Mouse (Mus musculus): ENCODE measurements around the gene Mettl23. TPM values are rescaled to one million over a fixed set of nuclear protein-coding genes. Genes with fewer than 3 reads are reported as not detected.

The Mettl23 gene
- polyA plus RNA-seq, 1 experiment from 2014 or later, result 73.9 TPM

GRCm38 (mm10) chr11:116825230-116825629 lies 17.8 kb upstream of the Mettl23 start:
- Histone ChIP-seq H3K36me3 (replicated peaks; ENCODE audit: control insufficient read depth, insufficient read depth) (no peaks in the 10 kb centered on the region), H3K27ac (peak overlapping the region; percentile 73), H3K4me1 (replicated peaks; ENCODE audit: control insufficient read depth, insufficient read depth, low read length) (peaks cover 24% of the 10 kb centered on the region), H3K9ac (peak overlapping the region; percentile 43), H3K27me3 (ENCODE audit: control insufficient read depth, insufficient read depth, low read length) (no peaks in the 10 kb centered on the region), H3K4me2 (replicated peaks) (peak overlapping the region; percentile 90), H3K9me3 (ENCODE audit: control insufficient read depth, low read length) (no peaks in the 10 kb centered on the region), H3K4me3 (replicated peaks; ENCODE audit: low read length) (peak overlapping the region; percentile 71)
- DNase-seq (ENCODE audit: low spot score) (no peak), ATAC-seq (ENCODE audit: low FRiP score) (no peak)
- 16% methylated on average over 4 of the region's 5 CpGs for WGBS

- Histone ChIP-seq H3K9me3 (ENCODE audit: control insufficient read depth, low read length) (no peaks in the 10 kb centered on the region), H3K4me1 (replicated peaks; ENCODE audit: control insufficient read depth, insufficient read depth, low read length) (peaks cover 22% of the 10 kb centered on the region), H3K9ac (peak overlapping the region; percentile 84), H3K27ac (peak overlapping the region; percentile 73), H3K4me3 (replicated peaks; ENCODE audit: low read length) (peak overlapping the region; percentile 71), H3K27me3 (ENCODE audit: control insufficient read depth, insufficient read depth, low read length) (no peaks in the 10 kb centered on the region), H3K36me3 (replicated peaks; ENCODE audit: control insufficient read depth, insufficient read depth) (0 out of 2 replicates have a peak, but pooled peaks cover 8% of the 10 kb centered on the region), H3K4me2 (replicated peaks) (peak overlapping the region; percentile 90)
- ATAC-seq (ENCODE audit: low FRiP score) (peak; percentile 15; the same call in 1 of the 2 replicates), DNase-seq (ENCODE audit: low spot score) (peak; percentile 63)
- 11% methylated on average over 17 of the region's 17 CpGs for WGBS
Observed at GRCm38 (mm10) chr11:116826550-116827504, 16.3 kb upstream of the Mettl23 start.

GRCm38 (mm10) chr11:116827534-116828165 lies 15.4 kb upstream of the Mettl23 start, which contains the start of gene Mxra7:
TSS of gene Mxra7 (minus strand) at chr11:116828046.
- Histone ChIP-seq H3K9me3 (ENCODE audit: control insufficient read depth, low read length) (no peaks in the 10 kb centered on the region), H3K9ac (peak within 1 kb of the TSS; percentile 84), H3K4me1 (replicated peaks; ENCODE audit: control insufficient read depth, insufficient read depth, low read length) (peaks cover 22% of the 10 kb centered on the region), H3K4me3 (replicated peaks; ENCODE audit: low read length) (peak within 1 kb of the TSS; percentile 71), H3K27me3 (ENCODE audit: control insufficient read depth, insufficient read depth, low read length) (no peaks in the 10 kb centered on the region), H3K36me3 (replicated peaks; ENCODE audit: control insufficient read depth, insufficient read depth) (0 out of 2 replicates have a peak, but pooled peaks cover 8% of the 10 kb centered on the region), H3K27ac (peak within 1 kb of the TSS; percentile 73), H3K4me2 (replicated peaks) (peak within 1 kb of the TSS; percentile 90)
- ATAC-seq (ENCODE audit: low FRiP score), result peak; percentile 36
- WGBS, result under 1% methylated on average over 66 of the region's 71 CpGs
- peak; percentile 74 for DNase-seq (ENCODE audit: low spot score)

GRCm38 (mm10) chr11:116832172-116832685 lies 10.8 kb upstream of the Mettl23 start:
- peaks cover 4% of the 10 kb centered on the region; the same call in 1 of the 2 replicates for H3K4me1 ChIP-seq (replicated peaks; ENCODE audit: control insufficient read depth, insufficient read depth, low read length)
- H3K27ac ChIP-seq, result no peak overlapping the region
- 26% methylated on average over 4 of the region's 4 CpGs for WGBS
- no peaks in the 10 kb centered on the region for H3K27me3 ChIP-seq (ENCODE audit: control insufficient read depth, insufficient read depth, low read length)
- ATAC-seq (ENCODE audit: low FRiP score), result no peak
- H3K4me2 ChIP-seq (replicated peaks), result no peak overlapping the region
- no peaks in the 10 kb centered on the region for H3K9me3 ChIP-seq (ENCODE audit: control insufficient read depth, low read length)
- no peak overlapping the region for H3K4me3 ChIP-seq (replicated peaks; ENCODE audit: low read length)
- DNase-seq (ENCODE audit: low spot score), result no peak
- no peak overlapping the region for H3K9ac ChIP-seq
- H3K36me3 ChIP-seq (replicated peaks; ENCODE audit: control insufficient read depth, insufficient read depth), result peaks cover 52% of the 10 kb centered on the region

GRCm38 (mm10) chr11:116834954-116835353 lies 8.1 kb upstream of the Mettl23 start:
- H3K4me2 ChIP-seq (replicated peaks), result no peak overlapping the region
- no peaks in the 10 kb centered on the region for H3K9me3 ChIP-seq (ENCODE audit: control insufficient read depth, low read length)
- DNase-seq (ENCODE audit: low spot score), result no peak
- H3K27ac ChIP-seq, result no peak overlapping the region
- peaks cover 80% of the 10 kb centered on the region for H3K36me3 ChIP-seq (replicated peaks; ENCODE audit: control insufficient read depth, insufficient read depth)
- H3K4me3 ChIP-seq (replicated peaks; ENCODE audit: low read length), result no peak overlapping the region
- H3K9ac ChIP-seq, result no peak overlapping the region
- no peaks in the 10 kb centered on the region for H3K27me3 ChIP-seq (ENCODE audit: control insufficient read depth, insufficient read depth, low read length)
- peaks cover 4% of the 10 kb centered on the region; the same call in 1 of the 2 replicates for H3K4me1 ChIP-seq (replicated peaks; ENCODE audit: control insufficient read depth, insufficient read depth, low read length)
- no peak for ATAC-seq (ENCODE audit: low FRiP score)
- 95% methylated on average over 1 of the region's 1 CpGs for WGBS

- peaks cover 16% of the 10 kb centered on the region for H3K4me1 ChIP-seq (replicated peaks; ENCODE audit: control insufficient read depth, insufficient read depth, low read length)
- H3K9ac ChIP-seq, result no peak overlapping the region
- H3K27ac ChIP-seq, result no peak overlapping the region
Observed at GRCm38 (mm10) chr11:116836283-116836682, 6.8 kb upstream of the Mettl23 start.

GRCm38 (mm10) chr11:116837441-116837840 lies 5.6 kb upstream of the Mettl23 start:
- Histone ChIP-seq H3K9me3 (ENCODE audit: control insufficient read depth, low read length) (no peaks in the 10 kb centered on the region), H3K27ac (no peak overlapping the region), H3K27me3 (ENCODE audit: control insufficient read depth, insufficient read depth, low read length) (no peaks in the 10 kb centered on the region), H3K4me1 (replicated peaks; ENCODE audit: control insufficient read depth, insufficient read depth, low read length) (peaks cover 24% of the 10 kb centered on the region), H3K4me2 (replicated peaks) (no peak overlapping the region), H3K36me3 (replicated peaks; ENCODE audit: control insufficient read depth, insufficient read depth) (peaks cover 84% of the 10 kb centered on the region), H3K4me3 (replicated peaks; ENCODE audit: low read length) (no peak overlapping the region), H3K9ac (no peak overlapping the region)
- WGBS, result 94% methylated on average over 10 of the region's 10 CpGs
- ATAC-seq (ENCODE audit: low FRiP score), result no peak
- DNase-seq (ENCODE audit: low spot score), result no peak

More at GRCm38 (mm10) chr11:116836283-116836682, 6.8 kb upstream of the Mettl23 start:
- Histone ChIP-seq H3K36me3 (replicated peaks; ENCODE audit: control insufficient read depth, insufficient read depth) (peaks cover 88% of the 10 kb centered on the region), H3K9me3 (ENCODE audit: control insufficient read depth, low read length) (no peaks in the 10 kb centered on the region), H3K4me3 (replicated peaks; ENCODE audit: low read length) (no peak overlapping the region), H3K27me3 (ENCODE audit: control insufficient read depth, insufficient read depth, low read length) (no peaks in the 10 kb centered on the region), H3K4me2 (replicated peaks) (no peak overlapping the region)
- WGBS, result 97% methylated on average over 4 of the region's 4 CpGs
- ATAC-seq (ENCODE audit: low FRiP score) (no peak), DNase-seq (ENCODE audit: low spot score) (no peak)

GRCm38 (mm10) chr11:116838936-116839335 lies 4.1 kb upstream of the Mettl23 start:
- 89% methylated on average over 14 of the region's 14 CpGs for WGBS
- no peak overlapping the region for H3K9ac ChIP-seq
- no peaks in the 10 kb centered on the region for H3K27me3 ChIP-seq (ENCODE audit: control insufficient read depth, insufficient read depth, low read length)
- H3K4me1 ChIP-seq (replicated peaks; ENCODE audit: control insufficient read depth, insufficient read depth, low read length), result peaks cover 26% of the 10 kb centered on the region
- no peak for DNase-seq (ENCODE audit: low spot score)
- no peak for ATAC-seq (ENCODE audit: low FRiP score)
- no peak overlapping the region for H3K27ac ChIP-seq
- no peak overlapping the region for H3K4me3 ChIP-seq (replicated peaks; ENCODE audit: low read length)
- H3K9me3 ChIP-seq (ENCODE audit: control insufficient read depth, low read length), result no peaks in the 10 kb centered on the region
- no peak overlapping the region for H3K4me2 ChIP-seq (replicated peaks)
- H3K36me3 ChIP-seq (replicated peaks; ENCODE audit: control insufficient read depth, insufficient read depth), result peaks cover 73% of the 10 kb centered on the region

GRCm38 (mm10) chr11:116839601-116840000 lies 3.5 kb upstream of the Mettl23 start:
- Histone ChIP-seq H3K9ac (peak overlapping the region; percentile 31; the same call in 1 of the 2 replicates), H3K27ac (no peak overlapping the region), H3K4me2 (replicated peaks) (peak overlapping the region; percentile 90), H3K9me3 (ENCODE audit: control insufficient read depth, low read length) (no peaks in the 10 kb centered on the region), H3K4me1 (replicated peaks; ENCODE audit: control insufficient read depth, insufficient read depth, low read length) (peaks cover 32% of the 10 kb centered on the region), H3K4me3 (replicated peaks; ENCODE audit: low read length) (no peak overlapping the region), H3K36me3 (replicated peaks; ENCODE audit: control insufficient read depth, insufficient read depth) (peaks cover 66% of the 10 kb centered on the region), H3K27me3 (ENCODE audit: control insufficient read depth, insufficient read depth, low read length) (no peaks in the 10 kb centered on the region)
- DNase-seq (ENCODE audit: low spot score), result no peak
- ATAC-seq (ENCODE audit: low FRiP score), result no peak
- 80% methylated on average over 7 of the region's 7 CpGs for WGBS
